Mouse (Mus musculus) right cerebral cortex, adult 18-20 months (tissue): ENCODE results near the gene Eif1.
A peak's percentile ranks its signal among the peaks of the same experiment; 100 is the strongest.
"Not testable (repeated sequence)": the region's sequence is repeated elsewhere in the genome, so short reads cannot be mapped to it uniquely, and the experiment has no call there.

ENCODE experiments used
- DNase-seq: peaks from one replicate; pipeline ENCODE4 v3.0.0; 2022; ENCODE audit warnings: mixed read lengths

The Eif1 gene

GRCm38 (mm10) chr11:100355151-100355951 is 35.7 kb downstream of the Eif1 start:
- peak; percentile 52 for DNase-seq

GRCm38 (mm10) chr11:100355972-100356818 is 36.5 kb downstream of the Eif1 start, which contains the start of gene Hap1:
Gene Hap1 (minus strand): TSS chr11:100356128.
- peak; percentile 73 for DNase-seq

GRCm38 (mm10) chr11:100356819-100357211 is 37.1 kb downstream of the Eif1 start:
- no peak for DNase-seq

- DNase-seq, result no peak
Observed at GRCm38 (mm10) chr11:100357408-100357807, 37.7 kb downstream of the Eif1 start.

- DNase-seq, result no peak
Observed at GRCm38 (mm10) chr11:100360175-100360574, 40.5 kb downstream of the Eif1 start.

- DNase-seq, result not testable (repeated sequence)
Observed at GRCm38 (mm10) chr11:100361059-100361458, 41.4 kb downstream of the Eif1 start.

- peak; percentile 71 for DNase-seq
Observed at GRCm38 (mm10) chr11:100362209-100362978, 42.7 kb downstream of the Eif1 start.

GRCm38 (mm10) chr11:100362979-100363562 is 43.4 kb downstream of the Eif1 start:
- peak; percentile 74 for DNase-seq

GRCm38 (mm10) chr11:100369145-100369544 is 49.5 kb downstream of the Eif1 start:
- DNase-seq, result no peak

GRCm38 (mm10) chr11:100369822-100370221 is 50.1 kb downstream of the Eif1 start:
- no peak for DNase-seq
